Mouse (Mus musculus) hindbrain, embryonic 15.5 days (tissue): Measurements from ENCODE around the gene Arhgap31. TPM values are rescaled to one million over a fixed set of nuclear protein-coding genes. Genes with fewer than 3 reads are reported as not detected.
"Not testable (repeated sequence)": the region's sequence is repeated elsewhere in the genome, so short reads cannot be mapped to it uniquely, and the experiment has no call there.

Experiments used
- ATAC-seq: fragments of 200-750 bp; cut with Nextera tagmentation; 2 replicates; pipeline ENCODE4 v1.8.0; 2017; ENCODE audit warnings: low read depth, moderate number of reproducible peaks, moderate TSS enrichment; ENCODE audit not compliant: low FRiP score
- H3K27ac ChIP-seq: fragments of 300-500 bp; sonication (generic); replicated peaks from 2 replicates; pipeline ENCODE4 v1.5.1; 2015; ENCODE audit warnings: mild to moderate bottlenecking, inconsistent platforms
- H3K27me3 ChIP-seq: fragments of 300-500 bp; sonication (generic); 2 replicates; pipeline ENCODE4 v1.6.1; 2015; ENCODE audit warnings: control low read depth, inconsistent platforms
- H3K36me3 ChIP-seq: fragments of 300-500 bp; sonication (generic); 2 replicates; pipeline ENCODE4 v1.6.1; 2015; ENCODE audit warnings: control low read depth, inconsistent platforms
- H3K4me1 ChIP-seq: fragments of 300-500 bp; sonication (generic); replicated peaks from 2 replicates; pipeline ENCODE4 v1.6.1; 2015; ENCODE audit warnings: control low read depth, inconsistent platforms
- H3K4me2 ChIP-seq: fragments of 300-500 bp; sonication (generic); 2 replicates; pipeline ENCODE4 v1.6.1; 2015; ENCODE audit warnings: moderate library complexity, mild to moderate bottlenecking, inconsistent platforms
- H3K4me3 ChIP-seq: fragments of 300-500 bp; sonication (generic); 2 replicates; pipeline ENCODE4 v1.5.1; 2015; ENCODE audit warnings: mild to moderate bottlenecking, inconsistent platforms
- H3K9ac ChIP-seq: fragments of 300-500 bp; sonication (generic); 2 replicates; pipeline ENCODE4 v1.6.1; 2015; ENCODE audit warnings: inconsistent platforms
- H3K9me3 ChIP-seq: fragments of 300-500 bp; sonication (generic); 2 replicates; pipeline ENCODE4 v1.6.1; 2016; ENCODE audit warnings: control low read depth, inconsistent platforms
- WGBS: fragments of 180-500 bp; shearing (Covaris S2); methylation state at CpG from one replicate; pipeline ENCODE4 v1.1.7; 2015; 5-methylcytosine and 5-hydroxymethylcytosine counted together
- polyA plus RNA-seq: library from polyadenylated mRNA; unstranded; fragments of >200 nt; fragmentation: Nextera tagmentation; extraction: Ambion mirVana; gene quantifications from 2 replicates; pipeline ENCODE4 v1.2.1, GENCODE M21; 2015

Arhgap31 gene
- polyA plus RNA-seq, 1 experiment from 2014 or later = 6.4 TPM

DNA sequence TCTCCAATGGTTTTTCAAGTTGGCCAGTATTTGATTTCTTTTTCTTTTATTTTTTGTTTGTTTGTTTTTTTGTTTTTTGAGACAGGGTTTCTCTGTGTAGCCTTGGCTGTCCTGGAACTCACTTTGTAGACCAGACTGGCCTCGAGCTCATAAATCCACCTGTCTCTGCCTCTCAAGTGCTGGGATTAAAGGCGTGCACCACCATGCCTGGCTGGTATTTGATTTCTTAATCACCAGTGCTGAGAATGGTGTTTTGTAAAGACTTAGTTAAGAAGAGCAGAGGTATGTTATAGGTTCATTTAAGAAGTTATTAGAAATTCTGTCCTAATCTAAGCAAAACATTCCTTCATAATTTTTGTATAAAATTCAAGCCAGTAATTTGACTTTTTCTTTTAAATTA lies 35.1 kb downstream of the Arhgap31 start:
- not testable (repeated sequence) for H3K4me2 ChIP-seq, H3K27me3 ChIP-seq, H3K4me3 ChIP-seq, H3K36me3 ChIP-seq, H3K9ac ChIP-seq, H3K27ac ChIP-seq, ATAC-seq, H3K9me3 ChIP-seq
- peaks cover 10% of the 10 kb centered on the region; the same call in 1 of the 2 replicates for H3K4me1 ChIP-seq
- WGBS = 92% methylated on average over 2 of the region's 2 CpGs

DNA sequence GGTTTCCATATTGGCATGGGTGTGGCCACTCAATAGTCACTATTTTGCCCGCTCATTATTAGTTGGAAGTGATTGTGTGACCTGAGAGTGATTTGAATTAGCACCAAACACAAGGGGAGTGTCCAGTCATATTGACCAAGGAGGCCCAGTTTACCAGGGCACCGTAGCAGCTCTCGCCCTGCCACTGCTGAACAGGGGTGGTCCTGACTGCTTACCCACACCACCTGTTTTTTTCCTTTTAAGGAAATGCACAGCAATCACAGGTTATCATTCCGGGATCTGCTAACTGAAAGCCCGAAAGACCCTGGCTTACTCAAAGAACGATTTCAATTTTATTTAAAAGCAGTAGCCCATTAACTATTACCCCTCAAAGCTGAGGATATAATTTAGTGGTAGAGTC lies 35.9 kb downstream of the Arhgap31 start:
- Histone ChIP-seq H3K4me2 (no peak overlapping the region), H3K27me3 (no peaks in the 10 kb centered on the region), H3K36me3 (no peaks in the 10 kb centered on the region), H3K9ac (no peak overlapping the region), H3K9me3 (no peaks in the 10 kb centered on the region), H3K27ac (no peak overlapping the region), H3K4me1 (peaks cover 17% of the 10 kb centered on the region; the same call in 1 of the 2 replicates), H3K4me3 (no peak overlapping the region)
- 95% methylated on average over 6 of the region's 6 CpGs for WGBS
- no peak for ATAC-seq

DNA sequence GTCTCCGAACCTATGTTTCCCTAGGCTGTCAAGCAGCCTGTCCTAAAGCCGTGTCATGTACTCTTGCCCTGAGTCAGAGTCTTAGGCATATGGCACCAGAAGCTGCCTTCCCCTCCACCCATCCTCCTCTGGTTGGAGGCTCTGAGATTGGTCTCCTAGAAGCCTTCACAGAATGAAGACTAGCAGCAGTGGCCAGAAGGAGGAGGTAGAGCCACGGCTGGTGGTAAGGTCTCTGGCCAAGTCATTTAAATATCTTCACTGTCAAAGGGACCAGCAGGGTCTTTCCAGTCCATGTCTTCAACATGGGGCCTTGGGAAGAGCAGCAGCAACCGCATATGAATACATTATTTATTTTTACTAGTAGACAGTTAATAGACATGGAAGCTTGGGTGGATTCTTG lies 36.4 kb downstream of the Arhgap31 start:
- Histone ChIP-seq H3K4me2 (no peak overlapping the region), H3K9me3 (no peaks in the 10 kb centered on the region), H3K27ac (no peak overlapping the region), H3K36me3 (no peaks in the 10 kb centered on the region), H3K9ac (no peak overlapping the region), H3K4me3 (no peak overlapping the region), H3K4me1 (peaks cover 19% of the 10 kb centered on the region; the same call in 1 of the 2 replicates), H3K27me3 (no peaks in the 10 kb centered on the region)
- ATAC-seq = no peak
- 94% methylated on average over 4 of the region's 4 CpGs for WGBS

GRCm38 (mm10) chr16:38675600-38676335 lies 37.3 kb downstream of the Arhgap31 start:
- WGBS = 68% methylated on average over 7 of the region's 9 CpGs
- no peak for ATAC-seq
- H3K36me3 ChIP-seq = no peaks in the 10 kb centered on the region

GRCm38 (mm10) chr16:38674891-38675290 lies 38.2 kb downstream of the Arhgap31 start:
- WGBS = 88% methylated on average over 11 of the region's 11 CpGs
- ATAC-seq = no peak

More at GRCm38 (mm10) chr16:38675600-38676335, 37.3 kb downstream of the Arhgap31 start:
- Histone ChIP-seq H3K9ac (no peak overlapping the region), H3K4me1 (peaks cover 22% of the 10 kb centered on the region), H3K4me3 (no peak overlapping the region), H3K4me2 (no peak overlapping the region), H3K27ac (no peak overlapping the region), H3K9me3 (no peaks in the 10 kb centered on the region), H3K27me3 (no peaks in the 10 kb centered on the region)

DNA sequence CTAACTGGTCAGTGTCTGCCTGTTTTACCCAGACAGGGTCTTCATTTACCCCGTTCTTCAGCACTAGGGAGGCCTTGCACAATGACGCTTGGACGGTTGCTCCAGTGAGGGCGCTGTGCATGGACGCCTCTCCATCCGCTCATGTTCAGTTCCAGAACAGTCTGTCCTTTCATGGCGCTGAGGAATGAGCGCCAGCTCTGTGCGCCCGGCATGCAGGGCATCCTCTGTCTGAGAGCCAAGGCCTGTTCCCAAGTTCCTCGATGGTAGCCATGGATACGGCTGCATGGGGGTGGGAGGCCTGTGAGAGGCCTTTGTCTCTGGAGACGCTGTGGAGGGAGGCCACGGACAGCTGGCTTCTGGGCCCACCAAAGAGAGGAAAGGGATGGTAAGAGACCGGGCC lies 39.6 kb downstream of the Arhgap31 start:
- 26% methylated on average over 15 of the region's 15 CpGs for WGBS
- peak; percentile 93 for ATAC-seq
- Histone ChIP-seq H3K27me3 (no peaks in the 10 kb centered on the region), H3K4me1 (peaks cover 38% of the 10 kb centered on the region), H3K4me2 (no peak overlapping the region), H3K4me3 (no peak overlapping the region), H3K36me3 (no peaks in the 10 kb centered on the region), H3K27ac (peak overlapping the region; percentile 63), H3K9me3 (no peaks in the 10 kb centered on the region), H3K9ac (no peak overlapping the region)

More at GRCm38 (mm10) chr16:38674891-38675290, 38.2 kb downstream of the Arhgap31 start:
- H3K4me3 ChIP-seq = no peak overlapping the region
- H3K27ac ChIP-seq = no peak overlapping the region
- no peak overlapping the region for H3K9ac ChIP-seq
- no peaks in the 10 kb centered on the region for H3K9me3 ChIP-seq
- H3K4me1 ChIP-seq = peaks cover 28% of the 10 kb centered on the region
- H3K4me2 ChIP-seq = no peak overlapping the region
- no peaks in the 10 kb centered on the region for H3K36me3 ChIP-seq
- no peaks in the 10 kb centered on the region for H3K27me3 ChIP-seq

DNA sequence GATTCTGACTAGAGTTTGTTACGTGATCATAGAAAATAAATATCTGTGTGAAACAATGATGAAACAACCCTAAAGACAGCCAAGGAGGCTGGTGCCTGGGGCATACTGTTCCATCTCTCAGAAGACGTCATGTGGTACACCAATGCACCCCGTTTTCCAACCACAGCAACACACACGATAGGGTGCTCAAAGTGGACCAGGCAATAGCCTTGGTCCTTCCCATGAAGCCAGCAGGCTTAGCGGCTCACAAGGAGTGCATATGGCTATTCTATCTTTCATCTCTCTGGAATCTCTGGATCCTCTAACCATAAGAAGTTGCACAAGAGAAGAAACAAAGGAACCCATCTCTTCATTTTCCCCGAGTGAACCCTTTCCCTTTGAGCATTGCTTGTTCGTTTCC lies 40.1 kb downstream of the Arhgap31 start:
- H3K36me3 ChIP-seq = no peaks in the 10 kb centered on the region

GRCm38 (mm10) chr16:38672370-38672769 lies 40.7 kb downstream of the Arhgap31 start:
- no peaks in the 10 kb centered on the region for H3K36me3 ChIP-seq
- H3K9me3 ChIP-seq = no peaks in the 10 kb centered on the region
- H3K27me3 ChIP-seq = no peaks in the 10 kb centered on the region
- ATAC-seq = no peak
- H3K4me2 ChIP-seq = no peak overlapping the region
- 44% methylated on average over 5 of the region's 5 CpGs for WGBS
- H3K27ac ChIP-seq = 0 out of 2 replicates have a peak overlapping the region, but pooled peaks have one; percentile 63
- peaks cover 38% of the 10 kb centered on the region for H3K4me1 ChIP-seq
- H3K9ac ChIP-seq = no peak overlapping the region
- no peak overlapping the region for H3K4me3 ChIP-seq

More for the DNA sequence above, 40.1 kb downstream of the Arhgap31 start:
- Histone ChIP-seq H3K4me1 (peaks cover 38% of the 10 kb centered on the region), H3K9me3 (no peaks in the 10 kb centered on the region), H3K4me3 (no peak overlapping the region), H3K27me3 (no peaks in the 10 kb centered on the region), H3K4me2 (no peak overlapping the region), H3K27ac (peak overlapping the region; percentile 63), H3K9ac (no peak overlapping the region)
- ATAC-seq = no peak
- WGBS = 84% methylated on average over 7 of the region's 7 CpGs

GRCm38 (mm10) chr16:38670621-38671390 lies 42.3 kb downstream of the Arhgap31 start:
- H3K4me3 ChIP-seq = no peak overlapping the region
- no peak for ATAC-seq
- no peaks in the 10 kb centered on the region for H3K27me3 ChIP-seq
- H3K36me3 ChIP-seq = no peaks in the 10 kb centered on the region
- no peak overlapping the region for H3K9ac ChIP-seq
- no peaks in the 10 kb centered on the region for H3K9me3 ChIP-seq
- H3K27ac ChIP-seq = no peak overlapping the region
- 82% methylated on average over 12 of the region's 12 CpGs for WGBS
- H3K4me2 ChIP-seq = no peak overlapping the region
- peaks cover 38% of the 10 kb centered on the region for H3K4me1 ChIP-seq

DNA sequence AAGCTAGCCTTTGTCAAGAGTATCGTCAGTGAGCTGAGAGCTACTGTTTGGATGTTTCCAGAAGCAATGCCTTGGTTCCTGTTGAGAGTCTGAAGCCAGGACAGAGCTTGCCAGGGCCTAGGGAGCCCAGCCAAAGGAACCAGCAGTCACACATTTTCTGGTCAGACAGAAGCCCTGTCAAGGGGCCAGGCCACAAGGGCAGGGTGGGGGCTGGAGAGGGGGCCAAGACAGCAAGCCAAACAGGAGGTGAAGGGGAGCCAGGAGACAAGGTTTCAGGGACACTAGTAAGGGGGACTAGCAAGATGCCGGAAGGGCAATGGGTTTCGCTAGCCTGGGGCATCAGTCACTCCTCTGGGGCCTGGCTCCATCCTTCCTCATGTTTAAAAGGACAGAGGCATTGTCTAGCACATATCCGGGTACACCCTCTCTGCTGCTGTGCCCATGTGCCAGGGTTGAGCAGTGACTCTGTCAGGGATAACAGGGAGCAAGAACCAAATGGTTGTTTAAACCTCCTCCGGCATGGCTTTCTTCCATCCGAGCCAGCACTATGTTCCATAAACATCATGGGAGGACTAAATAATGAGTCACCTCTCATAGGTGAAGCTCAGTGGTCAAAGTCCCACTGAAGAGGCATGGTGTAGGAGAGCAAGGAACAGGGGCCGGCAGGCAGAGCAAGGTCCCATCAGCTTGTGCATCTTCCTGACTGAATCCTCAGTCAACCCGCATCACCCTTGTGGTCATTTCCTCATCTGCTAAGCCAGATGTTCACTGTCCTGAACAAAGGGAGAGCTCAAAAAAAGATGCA lies 44.0 kb downstream of the Arhgap31 start:
- WGBS = 81% methylated on average over 8 of the region's 8 CpGs
- no peaks in the 10 kb centered on the region for H3K9me3 ChIP-seq
- H3K4me2 ChIP-seq = no peak overlapping the region

DNA sequence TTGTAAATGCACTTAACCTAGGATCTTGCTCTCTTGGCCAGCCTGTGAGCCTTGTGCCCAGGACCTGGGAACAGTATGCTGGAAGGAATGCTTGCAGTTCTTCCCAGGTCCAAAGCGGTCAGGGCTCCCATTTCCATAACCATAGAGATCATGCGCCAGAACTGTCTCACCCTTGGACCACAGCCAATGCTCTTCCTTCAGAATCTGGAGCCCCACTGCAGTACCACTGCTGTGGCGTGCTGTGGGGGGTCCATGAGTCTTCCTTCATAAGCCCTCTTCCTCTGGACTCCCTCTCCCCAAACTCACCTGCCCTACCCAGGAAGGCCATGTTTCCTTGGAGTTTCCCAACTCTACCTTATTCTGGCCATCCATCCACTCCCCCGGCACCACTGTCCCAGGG lies 46.6 kb downstream of the Arhgap31 start:
- H3K9ac ChIP-seq = no peak overlapping the region
- H3K4me1 ChIP-seq = peaks cover 19% of the 10 kb centered on the region
- H3K27ac ChIP-seq = no peak overlapping the region
- no peak overlapping the region for H3K4me3 ChIP-seq
- H3K36me3 ChIP-seq = no peaks in the 10 kb centered on the region
- no peak for ATAC-seq
- H3K4me2 ChIP-seq = no peak overlapping the region
- WGBS = 78% methylated on average over 4 of the region's 4 CpGs
- H3K9me3 ChIP-seq = no peaks in the 10 kb centered on the region
- no peaks in the 10 kb centered on the region for H3K27me3 ChIP-seq

More for the DNA sequence above, 44.0 kb downstream of the Arhgap31 start:
- no peak overlapping the region for H3K4me3 ChIP-seq
- ATAC-seq = no peak; the same call in 1 of the 2 replicates
- H3K36me3 ChIP-seq = no peaks in the 10 kb centered on the region
- H3K27me3 ChIP-seq = no peaks in the 10 kb centered on the region
- peaks cover 38% of the 10 kb centered on the region for H3K4me1 ChIP-seq
- no peak overlapping the region for H3K9ac ChIP-seq
- no peak overlapping the region for H3K27ac ChIP-seq
